Mouse (Mus musculus): ENCODE measurements around the gene Top1. TPM values are rescaled to one million over a fixed set of nuclear protein-coding genes. Genes with fewer than 3 reads are reported as not detected.
"Not testable (repeated sequence)": the region's sequence is repeated elsewhere in the genome, so short reads cannot be mapped to it uniquely, and the experiment has no call there.

The Top1 gene
- total RNA-seq, 2 experiments from 2014 or later: 59.1 to 60.9 TPM

- intact Hi-C loops (cut with DNase I): loop anchor here (2.0 kb wide), 1 partner anchor 16 kb away; the partner anchor contains the start of gene Top1
- DNase-seq: no peak
Measured at GRCm38 (mm10) chr2:160628666-160629527, 16.8 kb upstream of the Top1 start.

DNA sequence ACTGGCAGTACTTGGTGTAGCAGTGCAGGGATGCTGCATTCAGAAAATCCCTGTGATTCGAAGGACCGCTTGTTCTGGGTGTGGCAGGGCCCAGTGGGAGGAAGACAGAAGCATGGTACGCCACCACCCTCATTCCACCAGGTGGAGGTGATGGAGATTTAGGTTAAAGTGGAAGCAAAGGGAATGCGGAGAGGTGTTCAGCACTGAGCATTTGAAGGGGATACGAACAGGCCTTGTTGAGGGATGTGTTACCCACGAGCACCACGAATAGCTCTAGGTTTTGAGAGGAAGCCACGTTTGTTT lies 16.2 kb upstream of the Top1 start:
- DNase-seq: no peak
- intact Hi-C loops (cut with DNase I): loop anchor here (2.0 kb wide), 1 partner anchor 15 kb away; the partner anchor contains the start of gene Top1

DNA sequence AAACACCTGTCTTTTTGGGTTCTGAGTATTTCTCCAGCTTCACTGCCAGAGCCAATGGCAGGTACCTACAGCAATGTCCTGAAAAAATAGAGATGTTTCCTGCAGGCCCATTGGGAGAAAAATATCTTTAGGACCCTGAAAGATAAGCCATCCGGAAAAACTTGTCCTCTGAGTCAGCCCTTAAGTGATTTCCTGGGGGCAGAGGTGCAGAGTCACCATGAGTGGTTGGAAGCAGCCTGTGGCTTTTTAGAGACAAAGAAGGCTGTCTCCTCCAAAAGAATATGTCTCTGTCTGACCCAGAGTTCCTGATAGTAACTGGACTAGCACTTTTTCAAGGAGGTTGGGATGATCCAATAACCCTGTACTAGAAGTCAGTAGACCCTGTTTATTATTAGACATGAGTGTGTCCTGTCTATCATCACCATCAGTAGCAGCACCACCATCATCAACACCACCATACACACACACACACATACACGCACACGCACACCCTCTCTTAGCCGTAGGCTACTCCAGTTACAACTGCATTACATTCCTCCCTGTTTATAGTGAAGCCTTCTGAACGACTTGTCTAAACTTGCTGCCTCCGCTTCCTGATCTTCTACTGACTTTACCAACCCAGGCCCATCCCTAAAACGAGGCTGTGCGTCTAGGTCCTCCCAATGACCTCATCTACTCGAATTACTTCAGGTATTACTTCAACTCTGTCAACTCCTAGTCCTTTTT lies 14.7 kb upstream of the Top1 start:
- intact Hi-C loops (cut with DNase I): no loop called here
- no peak for DNase-seq

GRCm38 (mm10) chr2:160639911-160640717 lies 5.6 kb upstream of the Top1 start:
- intact Hi-C loops (cut with DNase I): no loop called here
- DNase-seq: no peak

DNA sequence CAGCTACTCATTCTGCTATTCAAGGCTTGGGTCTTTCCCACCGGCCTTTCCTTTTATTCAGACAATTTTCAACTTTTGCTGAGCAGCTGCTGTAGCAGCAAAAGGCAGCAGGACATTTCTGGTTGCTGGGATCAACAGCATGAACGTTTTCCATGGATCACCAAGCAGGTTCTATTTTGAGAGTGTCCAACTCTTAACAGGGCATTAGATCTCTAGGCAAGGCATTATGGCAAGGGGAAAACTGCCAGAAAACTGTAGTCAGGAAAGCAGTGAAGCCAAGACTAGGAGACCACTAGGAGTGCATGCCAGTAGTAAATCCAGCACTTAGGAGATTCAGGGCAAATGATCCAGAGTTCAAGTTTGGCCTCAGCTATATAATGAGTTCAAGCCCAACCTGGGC lies 4.5 kb upstream of the Top1 start:
- no peak for DNase-seq
- intact Hi-C loops (cut with DNase I): no loop called here

GRCm38 (mm10) chr2:160646144-160646844 lies 606 bp downstream of the Top1 start:
- peak; percentile 65 to 70 for DNase-seq
- intact Hi-C loops (cut with DNase I): loop anchor here (5.0 kb wide), 2 partner anchors 44 to 56 kb away; no protein-coding TSS in a partner anchor

GRCm38 (mm10) chr2:160646845-160647178 lies 1.1 kb downstream of the Top1 start:
- intact Hi-C loops (cut with DNase I): loop anchor here (5.0 kb wide), 2 partner anchors 45 to 55 kb away; no protein-coding TSS in a partner anchor
- no peak for DNase-seq

GRCm38 (mm10) chr2:160648097-160648496 lies 2.4 kb downstream of the Top1 start:
- intact Hi-C loops (cut with DNase I): loop anchor here (5.0 kb wide), 2 partner anchors 46 to 54 kb away; no protein-coding TSS in a partner anchor
- DNase-seq: no peak

- DNase-seq: no peak
- intact Hi-C loops (cut with DNase I): loop anchor here (5.0 kb wide), 2 partner anchors 47 to 53 kb away; no protein-coding TSS in a partner anchor
Measured at GRCm38 (mm10) chr2:160649072-160649471, 3.4 kb downstream of the Top1 start.

- DNase-seq: no peak
- intact Hi-C loops (cut with DNase I): no loop called here
Measured at GRCm38 (mm10) chr2:160651165-160651564, 5.5 kb downstream of the Top1 start.

- no peak for DNase-seq
- intact Hi-C loops (cut with DNase I): no loop called here
Measured at GRCm38 (mm10) chr2:160653218-160653617, 7.5 kb downstream of the Top1 start.

- intact Hi-C loops (cut with DNase I): no loop called here
- no peak for DNase-seq
Measured at GRCm38 (mm10) chr2:160655561-160655960, 9.9 kb downstream of the Top1 start.

GRCm38 (mm10) chr2:160656234-160656633 lies 10.5 kb downstream of the Top1 start:
- DNase-seq: no peak
- intact Hi-C loops (cut with DNase I): no loop called here

GRCm38 (mm10) chr2:160657801-160658442 lies 12.2 kb downstream of the Top1 start:
- DNase-seq: no peak
- intact Hi-C loops (cut with DNase I): no loop called here

- intact Hi-C loops (cut with DNase I): no loop called here
Measured at GRCm38 (mm10) chr2:160658811-160659210, 13.1 kb downstream of the Top1 start.

GRCm38 (mm10) chr2:160664421-160664820 lies 18.7 kb downstream of the Top1 start:
- intact Hi-C loops (cut with DNase I): no loop called here
- DNase-seq: no peak

More at GRCm38 (mm10) chr2:160658811-160659210, 13.1 kb downstream of the Top1 start:
- DNase-seq: no peak

GRCm38 (mm10) chr2:160664986-160665385 lies 19.3 kb downstream of the Top1 start:
- intact Hi-C loops (cut with DNase I); DNase-seq: not testable (repeated sequence)

DNA sequence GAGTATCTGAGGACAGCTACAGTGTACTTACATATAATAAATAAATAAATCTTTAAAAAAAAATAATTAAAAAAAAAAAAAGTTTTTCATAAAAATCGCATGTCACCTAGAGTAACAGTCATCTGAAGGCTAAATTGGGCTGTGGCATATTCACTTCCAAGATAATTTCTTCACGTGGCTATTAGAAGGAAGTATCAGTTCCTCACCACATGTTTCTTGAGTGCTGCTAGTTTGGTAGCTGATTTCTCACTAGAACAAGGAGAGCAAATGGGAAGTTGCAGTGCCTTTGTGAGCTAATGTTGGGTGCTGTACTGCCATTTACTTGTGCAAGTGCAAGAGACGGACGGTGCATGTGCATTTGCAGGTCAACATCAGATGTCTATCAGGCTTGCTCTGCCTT lies 21.6 kb downstream of the Top1 start:
- no peak for DNase-seq
- intact Hi-C loops (cut with DNase I): no loop called here

- intact Hi-C loops (cut with DNase I): loop anchor here (2.0 to 5.0 kb wide), 2 partner anchors 53 to 91 kb away; partner anchors contain the start of gene Top1
- peak; percentile 63 to 67 for DNase-seq
Measured at GRCm38 (mm10) chr2:160700271-160700670, 54.6 kb downstream of the Top1 start.
